Mouse (Mus musculus): ENCODE results near the gene Dgkh.

Dgkh gene

GRCm38 (mm10) chr14:78649525-78650274, 82.9 kb downstream of the Dgkh start:
- no peak for TF ChIP-seq NANOG (IDR thresholded peaks at IDR 0.05; ENCODE audit: borderline replicate concordance, low read length)
- no peak for TF ChIP-seq CTCF (conservative IDR thresholded peaks at IDR 0.05; ENCODE audit: low read length)
- no peak for TF ChIP-seq POU5F1 (IDR thresholded peaks at IDR 0.05; ENCODE audit: borderline replicate concordance, low read length)
- H3K9me3 ChIP-seq (ENCODE audit: low read length) = no peaks in the 10 kb centered on the region
- H3K4me3 ChIP-seq (replicated peaks; ENCODE audit: low read length) = peak overlapping the region; percentile 29; the same call in 1 of the 2 replicates
- H3K4me1 ChIP-seq (replicated peaks; ENCODE audit: low read depth, low read length) = peaks cover 18% of the 10 kb centered on the region
- peaks cover 27% of the 10 kb centered on the region for H3K36me3 ChIP-seq (ENCODE audit: insufficient read depth, low read length)
- no peaks in the 10 kb centered on the region for H3K27me3 ChIP-seq (ENCODE audit: insufficient read depth, low read length)

- Histone ChIP-seq H3K36me3 (ENCODE audit: insufficient read depth, low read length) (peaks cover 27% of the 10 kb centered on the region; the same call in 1 of the 2 replicates), H3K4me1 (replicated peaks; ENCODE audit: low read depth, low read length) (peaks cover 13% of the 10 kb centered on the region), H3K4me3 (replicated peaks; ENCODE audit: low read length) (no peak overlapping the region), H3K9me3 (ENCODE audit: low read length) (no peaks in the 10 kb centered on the region), H3K27me3 (ENCODE audit: insufficient read depth, low read length) (no peaks in the 10 kb centered on the region)
- no peak for TF ChIP-seq POU5F1 (IDR thresholded peaks at IDR 0.05; ENCODE audit: borderline replicate concordance, low read length)
- no peak for TF ChIP-seq CTCF (conservative IDR thresholded peaks at IDR 0.05; ENCODE audit: low read length)
- no peak for TF ChIP-seq NANOG (IDR thresholded peaks at IDR 0.05; ENCODE audit: borderline replicate concordance, low read length)
These were observed 87.0 kb downstream of the Dgkh start for GRCm38 (mm10) chr14:78645622-78646021.

DNA sequence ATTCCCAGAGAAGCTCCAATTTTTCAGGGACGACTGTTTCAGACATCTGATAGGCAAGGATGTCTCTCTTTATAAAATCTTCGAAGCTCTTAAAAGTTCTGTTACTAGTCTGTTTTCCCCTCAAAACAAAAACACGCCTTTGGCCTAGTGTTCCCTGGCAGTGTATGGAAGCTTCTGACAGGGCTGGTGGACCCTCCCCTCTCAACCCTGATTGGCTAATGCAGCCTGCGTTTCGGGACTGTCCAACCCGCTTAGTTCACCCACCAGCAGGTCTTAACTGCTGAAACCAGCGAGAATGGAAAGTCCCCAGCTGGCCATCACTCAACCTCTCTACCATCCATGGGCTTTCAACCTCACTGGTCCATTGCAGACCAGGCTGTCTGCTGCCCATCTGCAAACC, 91.3 kb downstream of the Dgkh start:
- Histone ChIP-seq H3K4me3 (replicated peaks; ENCODE audit: low read length) (no peak overlapping the region), H3K36me3 (ENCODE audit: insufficient read depth, low read length) (peaks cover 37% of the 10 kb centered on the region; the same call in 1 of the 2 replicates), H3K9me3 (ENCODE audit: low read length) (no peaks in the 10 kb centered on the region), H3K4me1 (replicated peaks; ENCODE audit: low read depth, low read length) (no peaks in the 10 kb centered on the region), H3K27me3 (ENCODE audit: insufficient read depth, low read length) (no peaks in the 10 kb centered on the region)
- TF ChIP-seq NANOG (IDR thresholded peaks at IDR 0.05; ENCODE audit: borderline replicate concordance, low read length) = no peak
- TF ChIP-seq POU5F1 (IDR thresholded peaks at IDR 0.05; ENCODE audit: borderline replicate concordance, low read length) = no peak
- no peak for TF ChIP-seq CTCF (conservative IDR thresholded peaks at IDR 0.05; ENCODE audit: low read length)

DNA sequence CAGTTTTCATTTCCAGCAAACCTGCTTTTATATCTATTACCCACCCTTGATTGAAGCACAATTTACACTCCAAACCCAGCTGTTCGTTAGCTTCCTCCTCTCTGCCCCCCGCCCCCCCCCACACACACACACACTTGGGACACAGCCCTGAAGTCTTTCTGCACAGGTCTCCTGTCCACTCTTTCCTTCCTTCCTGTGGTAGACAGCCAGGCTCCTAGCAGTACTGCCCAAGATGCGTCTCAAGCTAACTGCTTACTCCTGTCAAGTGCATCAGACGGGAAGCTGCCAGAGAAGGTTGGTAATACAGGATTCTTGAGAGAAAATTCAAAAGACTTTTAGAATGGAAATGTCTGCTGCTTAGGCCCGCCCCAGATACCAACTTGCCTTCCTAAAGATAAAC, 92.9 kb downstream of the Dgkh start:
- TF ChIP-seq CTCF (conservative IDR thresholded peaks at IDR 0.05; ENCODE audit: low read length) (no peak), NANOG (IDR thresholded peaks at IDR 0.05; ENCODE audit: borderline replicate concordance, low read length) (no peak), POU5F1 (IDR thresholded peaks at IDR 0.05; ENCODE audit: borderline replicate concordance, low read length) (no peak)
- no peaks in the 10 kb centered on the region for H3K4me1 ChIP-seq (replicated peaks; ENCODE audit: low read depth, low read length)
- H3K9me3 ChIP-seq (ENCODE audit: low read length) = no peaks in the 10 kb centered on the region
- H3K36me3 ChIP-seq (ENCODE audit: insufficient read depth, low read length) = peaks cover 30% of the 10 kb centered on the region; the same call in 1 of the 2 replicates
- no peak overlapping the region for H3K4me3 ChIP-seq (replicated peaks; ENCODE audit: low read length)
- H3K27me3 ChIP-seq (ENCODE audit: insufficient read depth, low read length) = no peaks in the 10 kb centered on the region

DNA sequence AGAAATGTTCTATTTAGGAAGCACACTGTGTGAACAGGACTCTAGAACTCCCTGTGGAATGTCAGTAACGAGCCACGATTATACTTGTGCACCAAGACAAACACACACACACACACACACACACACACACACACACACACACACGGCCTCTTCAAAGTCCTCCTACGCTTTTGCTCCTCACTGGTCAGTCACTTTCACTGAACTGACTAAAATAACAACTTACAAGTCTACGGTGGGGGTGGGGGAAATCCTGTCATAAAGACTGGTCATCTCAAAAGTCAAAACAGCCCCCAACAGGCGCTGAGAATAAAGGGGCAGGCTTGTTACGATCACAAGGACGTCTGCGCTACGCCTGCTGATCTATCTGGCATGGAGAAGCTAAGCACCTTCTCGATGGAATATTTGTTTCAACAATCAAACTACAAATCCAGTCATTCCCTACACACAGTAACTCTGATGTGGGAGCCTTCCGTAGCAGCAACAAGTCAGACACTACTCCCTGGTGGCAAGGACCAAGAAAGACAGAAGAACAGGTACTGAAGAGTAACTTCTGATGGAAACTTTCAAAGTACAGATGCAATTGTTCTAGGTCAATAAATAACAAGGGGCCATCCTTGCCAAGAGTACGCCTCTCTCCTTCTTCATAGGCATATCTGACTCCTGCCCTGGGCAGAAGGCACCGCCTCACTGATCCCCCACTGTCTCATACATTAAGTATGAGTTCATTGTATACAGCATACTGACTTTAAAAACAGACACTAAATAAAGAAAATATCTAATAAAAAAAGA, 96.8 kb downstream of the Dgkh start:
- no peak overlapping the region for H3K4me3 ChIP-seq (replicated peaks; ENCODE audit: low read length)
- no peaks in the 10 kb centered on the region for H3K27me3 ChIP-seq (ENCODE audit: insufficient read depth, low read length)
- TF ChIP-seq POU5F1 (IDR thresholded peaks at IDR 0.05; ENCODE audit: borderline replicate concordance, low read length) (no peak), NANOG (IDR thresholded peaks at IDR 0.05; ENCODE audit: borderline replicate concordance, low read length) (no peak), CTCF (conservative IDR thresholded peaks at IDR 0.05; ENCODE audit: low read length) (no peak)
- no peaks in the 10 kb centered on the region for H3K9me3 ChIP-seq (ENCODE audit: low read length)
- peaks cover 2% of the 10 kb centered on the region for H3K4me1 ChIP-seq (replicated peaks; ENCODE audit: low read depth, low read length)
- peaks cover 11% of the 10 kb centered on the region; the same call in 1 of the 2 replicates for H3K36me3 ChIP-seq (ENCODE audit: insufficient read depth, low read length)

DNA sequence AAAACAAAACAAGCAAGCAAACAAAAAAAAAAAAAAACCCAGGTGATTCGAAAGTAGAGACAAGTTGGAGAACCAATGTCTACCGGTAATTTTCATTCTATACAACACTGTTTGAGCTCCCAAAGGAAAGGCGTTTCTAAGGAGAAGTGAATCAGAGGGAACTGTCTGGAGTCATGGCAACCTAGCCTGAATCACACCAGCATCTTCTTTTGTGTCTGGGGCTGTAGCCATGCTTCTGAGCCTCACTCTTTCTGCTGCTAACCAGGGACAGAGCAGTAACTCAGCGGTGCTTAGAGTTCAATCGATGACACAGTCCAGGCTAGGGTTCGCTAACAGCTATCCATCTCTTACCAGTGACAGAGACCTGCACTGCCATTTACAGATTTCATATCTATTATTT, 99.8 kb downstream of the Dgkh start:
- no peaks in the 10 kb centered on the region for H3K9me3 ChIP-seq (ENCODE audit: low read length)
- H3K4me1 ChIP-seq (replicated peaks; ENCODE audit: low read depth, low read length) = peaks cover 5% of the 10 kb centered on the region
- H3K4me3 ChIP-seq (replicated peaks; ENCODE audit: low read length) = no peak overlapping the region
- no peaks in the 10 kb centered on the region for H3K27me3 ChIP-seq (ENCODE audit: insufficient read depth, low read length)
- H3K36me3 ChIP-seq (ENCODE audit: insufficient read depth, low read length) = peaks cover 4% of the 10 kb centered on the region; the same call in 1 of the 2 replicates
- TF ChIP-seq CTCF (conservative IDR thresholded peaks at IDR 0.05; ENCODE audit: low read length) (no peak), NANOG (IDR thresholded peaks at IDR 0.05; ENCODE audit: borderline replicate concordance, low read length) (no peak), POU5F1 (IDR thresholded peaks at IDR 0.05; ENCODE audit: borderline replicate concordance, low read length) (no peak)

DNA sequence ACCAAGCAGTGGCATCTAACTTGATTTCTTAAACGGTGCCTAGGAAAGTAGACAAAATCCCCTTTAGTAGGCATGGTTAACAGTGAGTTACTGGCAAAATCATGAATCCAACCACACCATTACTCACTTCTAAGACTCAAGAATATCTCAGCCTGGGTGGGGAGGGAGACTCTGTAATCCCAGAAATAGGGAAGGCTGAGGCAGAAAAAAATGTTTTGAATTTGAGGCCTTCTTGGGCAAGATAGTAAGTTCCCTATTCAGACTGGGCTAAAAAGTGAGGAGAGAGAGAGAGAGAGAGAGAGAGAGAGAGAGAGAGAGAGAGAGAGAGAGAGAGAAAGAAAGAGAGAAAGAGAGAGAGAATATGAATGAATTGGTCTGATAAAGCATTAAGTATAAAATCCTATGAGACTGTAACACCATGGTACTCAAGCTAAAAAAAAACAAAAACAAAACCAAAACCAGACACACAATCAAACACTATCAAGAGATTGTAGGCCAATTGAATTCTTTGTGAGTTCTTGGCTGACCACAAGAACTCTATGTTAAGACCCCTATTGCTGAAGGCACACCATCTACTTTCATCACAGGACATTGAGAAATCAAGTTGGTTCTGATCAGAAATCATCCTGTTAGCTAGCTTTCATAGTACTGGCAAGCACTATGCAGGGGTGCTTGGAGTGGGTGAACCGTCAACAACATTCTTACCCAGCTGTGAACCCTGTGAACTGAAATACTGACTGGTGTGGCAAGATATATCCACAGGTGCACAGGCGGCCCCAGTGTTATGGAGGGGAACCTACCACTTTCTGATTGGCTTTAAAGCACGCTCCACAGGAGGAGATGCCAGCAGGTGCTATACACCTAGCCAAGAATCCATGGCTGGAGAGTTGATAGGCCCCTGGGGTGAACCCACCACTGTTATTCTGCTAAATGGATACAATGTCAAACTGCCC, 101.4 kb downstream of the Dgkh start:
- H3K4me3 ChIP-seq (replicated peaks; ENCODE audit: low read length) = no peak overlapping the region
- H3K4me1 ChIP-seq (replicated peaks; ENCODE audit: low read depth, low read length) = peaks cover 16% of the 10 kb centered on the region
- H3K36me3 ChIP-seq (ENCODE audit: insufficient read depth, low read length) = peaks cover 6% of the 10 kb centered on the region; the same call in 1 of the 2 replicates
- TF ChIP-seq CTCF (conservative IDR thresholded peaks at IDR 0.05; ENCODE audit: low read length) = no peak
- TF ChIP-seq NANOG (IDR thresholded peaks at IDR 0.05; ENCODE audit: borderline replicate concordance, low read length) = no peak
- no peak for TF ChIP-seq POU5F1 (IDR thresholded peaks at IDR 0.05; ENCODE audit: borderline replicate concordance, low read length)
- no peaks in the 10 kb centered on the region for H3K9me3 ChIP-seq (ENCODE audit: low read length)
- H3K27me3 ChIP-seq (ENCODE audit: insufficient read depth, low read length) = no peaks in the 10 kb centered on the region
